Mouse (Mus musculus) myocyte (in vitro differentiated cells): ENCODE data around the gene Syt8. TPM values are rescaled to one million over a fixed set of nuclear protein-coding genes. Genes with fewer than 3 reads are reported as not detected.

Experiments used
- H3K27me3 ChIP-seq: one replicate; pipeline ENCODE4 v1.6.1; 2011; ENCODE audit not compliant: control insufficient read depth, insufficient read depth, insufficient read length
- H3K36me3 ChIP-seq: one replicate; pipeline ENCODE4 v1.6.1; 2011; ENCODE audit not compliant: control insufficient read depth, insufficient read depth
- H3K4me2 ChIP-seq: one replicate; pipeline ENCODE4 v1.6.1; 2011; ENCODE audit warnings: low read depth, control low read depth
- H3K4me3 ChIP-seq: one replicate; pipeline ENCODE4 v1.5.1; 2011; ENCODE audit warnings: mild to moderate bottlenecking, control low read depth, moderate library complexity
- H3K79me2 ChIP-seq: one replicate; pipeline ENCODE4 v1.6.1; 2011; ENCODE audit not compliant: control insufficient read depth, insufficient read depth
- H3ac ChIP-seq: one replicate; pipeline ENCODE4 v1.6.1; 2011; ENCODE audit not compliant: control insufficient read depth, insufficient read length
- CEBPB ChIP-seq: IDR thresholded peaks from 2 replicates; pipeline ENCODE4 v1.6.1; 2011; ENCODE audit warnings: mild to moderate bottlenecking, moderate library complexity; ENCODE audit not compliant: poor library complexity, insufficient read depth, severe bottlenecking
- E2F4 ChIP-seq: IDR thresholded peaks from one replicate; pipeline ENCODE4 v1.6.1; 2011; ENCODE audit warnings: mild to moderate bottlenecking, control low read depth, moderate library complexity; ENCODE audit not compliant: insufficient read depth
- MAX ChIP-seq: IDR thresholded peaks from one replicate; pipeline ENCODE4 v1.6.1; 2011; ENCODE audit warnings: low read depth, mild to moderate bottlenecking, control low read depth
- MYOD1 ChIP-seq, 3 experiments: IDR thresholded peaks; one replicate each; pipeline ENCODE4 v1.6.1; 2011; ENCODE audit warnings: control low read depth in 2 of 3, low read depth in 2 of 3, mild to moderate bottlenecking in 2 of 3, moderate library complexity in 1 of 3; ENCODE audit not compliant: insufficient read length in 2 of 3, control insufficient read depth in 1 of 3
- MYOG ChIP-seq, 3 experiments: IDR thresholded peaks; one replicate each; pipeline ENCODE4 v1.6.1; 2011; ENCODE audit warnings: control low read depth in 2 of 3, low read depth in 2 of 3, mild to moderate bottlenecking in 2 of 3; ENCODE audit not compliant: insufficient read length in 2 of 3, control insufficient read depth in 1 of 3, insufficient read depth in 1 of 3
- POLR2A ChIP-seq: IDR thresholded peaks from one replicate; pipeline ENCODE4 v1.6.1; 2011; ENCODE audit warnings: low read depth, mild to moderate bottlenecking, control low read depth, moderate library complexity; ENCODE audit not compliant: insufficient read length
- POLR2AphosphoS2 ChIP-seq: IDR thresholded peaks from one replicate; pipeline ENCODE4 v1.6.1; 2011; ENCODE audit warnings: low read depth, control low read depth; ENCODE audit not compliant: insufficient read length
- REST ChIP-seq: IDR thresholded peaks from one replicate; pipeline ENCODE4 v1.6.1; 2011; ENCODE audit warnings: mild to moderate bottlenecking, control low read depth, moderate library complexity; ENCODE audit not compliant: insufficient read depth, insufficient read length
- SRF ChIP-seq: IDR thresholded peaks from one replicate; pipeline ENCODE4 v1.6.1; 2011; ENCODE audit warnings: low read depth; ENCODE audit not compliant: control insufficient read depth, insufficient read length
- TCF12 ChIP-seq: IDR thresholded peaks from one replicate; pipeline ENCODE4 v1.6.1; 2011; ENCODE audit warnings: mild to moderate bottlenecking, control low read depth; ENCODE audit not compliant: poor library complexity, insufficient read depth, severe bottlenecking
- TCF3 ChIP-seq: IDR thresholded peaks from one replicate; pipeline ENCODE4 v1.6.1; 2011; ENCODE audit warnings: low read depth, control low read depth; ENCODE audit not compliant: insufficient read length
- USF1 ChIP-seq: IDR thresholded peaks from one replicate; pipeline ENCODE4 v1.6.1; 2011; ENCODE audit warnings: low read depth, mild to moderate bottlenecking, control low read depth, moderate library complexity
- polyA plus RNA-seq: library from polyadenylated mRNA; unstranded; fragments of >200 nt; fragmentation: generic; extraction: Trizol; gene quantifications from one replicate; pipeline ENCODE4 v1.2.1, GENCODE M21; 2012; ENCODE audit warnings: missing spikeins

The Syt8 gene
- polyA plus RNA-seq = 14.5 TPM

DNA sequence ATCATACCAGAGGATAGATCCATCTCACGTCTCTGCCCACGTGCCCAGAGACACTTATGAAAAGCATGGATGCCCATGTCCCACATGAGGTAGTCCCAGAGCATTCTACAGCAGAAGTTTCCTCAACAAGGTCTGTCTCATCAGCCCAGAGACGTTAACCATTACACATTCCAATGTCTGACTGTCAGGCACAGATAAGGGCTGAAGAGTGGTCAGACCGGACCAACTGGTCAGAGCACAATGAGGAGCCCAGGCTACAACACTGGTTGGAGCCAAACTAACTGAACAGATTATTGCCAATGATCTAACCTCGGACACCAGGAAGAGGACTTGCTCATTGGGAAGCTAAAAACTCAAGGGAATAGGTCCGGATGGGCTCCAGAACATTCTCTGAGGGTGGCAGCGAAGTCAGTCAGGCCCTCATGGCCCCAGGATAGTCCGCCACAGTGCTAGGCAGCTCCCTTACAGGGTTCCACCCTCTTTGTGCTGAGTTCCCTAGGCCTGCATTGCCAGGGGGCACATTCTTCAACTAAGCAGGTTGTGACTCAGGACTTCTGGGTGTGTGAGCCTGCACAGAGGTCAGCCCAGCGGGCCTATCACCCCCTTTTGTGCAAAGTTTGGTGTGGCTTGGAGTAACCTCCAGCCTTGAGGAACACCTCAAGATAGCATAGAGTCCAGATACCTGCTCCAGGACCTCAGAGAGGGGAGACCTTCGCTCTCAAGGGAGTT lies at the start of gene Syt8:
Gene Syt8 (plus strand): TSS at position 714 of the 729 bp plus-strand sequence.
- TF ChIP-seq SRF = no peak
- no peak for TF ChIP-seq CEBPB
- TF ChIP-seq USF1 = no peak
- TF ChIP-seq TCF12 = no peak
- TF ChIP-seq POLR2AphosphoS2 = no peak
- TF ChIP-seq MYOD1 (IDR thresholded peaks at IDR 0.05; ENCODE audit: control insufficient read depth in 1 of 3, insufficient read length in 2 of 3, low read depth in 2 of 3) = no peak
- no peak for TF ChIP-seq E2F4
- no peak for TF ChIP-seq POLR2A
- TF ChIP-seq MAX = no peak
- no peak within 1 kb of the TSS for H3K4me3 ChIP-seq
- no peaks in the 10 kb centered on the region for H3K27me3 ChIP-seq
- H3K79me2 ChIP-seq = no peaks in the 10 kb centered on the region
- H3K36me3 ChIP-seq = no peaks in the 10 kb centered on the region
- peak within 1 kb of the TSS; percentile 60 for H3K4me2 ChIP-seq
- H3ac ChIP-seq = no peak within 1 kb of the TSS

- TF ChIP-seq CEBPB (no peak), E2F4 (no peak), MYOD1 (IDR thresholded peaks at IDR 0.05; ENCODE audit: control insufficient read depth in 1 of 3, insufficient read length in 2 of 3, low read depth in 2 of 3) (peak in 1 of 3 experiments; percentile 33), REST (no peak), MAX (no peak), POLR2A (no peak)
- peak overlapping the region; percentile 94 for H3K4me3 ChIP-seq
- H3ac ChIP-seq = peak overlapping the region; percentile 67
- H3K79me2 ChIP-seq = peaks cover 35% of the 10 kb centered on the region
- H3K4me2 ChIP-seq = peak overlapping the region; percentile 81
- no peaks in the 10 kb centered on the region for H3K27me3 ChIP-seq
- H3K36me3 ChIP-seq = peaks cover 30% of the 10 kb centered on the region
Observed at GRCm38 (mm10) chr7:142385742-142386403, 48.8 kb upstream of the Syt8 start.

GRCm38 (mm10) chr7:142386621-142387201 lies 47.9 kb upstream of the Syt8 start:
- Histone ChIP-seq H3K36me3 (peaks cover 26% of the 10 kb centered on the region), H3K27me3 (no peaks in the 10 kb centered on the region), H3K4me3 (peak overlapping the region; percentile 94), H3ac (peak overlapping the region; percentile 67), H3K79me2 (peaks cover 35% of the 10 kb centered on the region), H3K4me2 (peak overlapping the region; percentile 81)
- TF ChIP-seq MYOD1 (IDR thresholded peaks at IDR 0.05; ENCODE audit: control insufficient read depth in 1 of 3, insufficient read length in 2 of 3, low read depth in 2 of 3) (no peak), USF1 (no peak), E2F4 (no peak), POLR2A (peak; percentile 38), SRF (no peak), CEBPB (no peak), MAX (no peak), TCF3 (no peak), MYOG (IDR thresholded peaks at IDR 0.05; ENCODE audit: control insufficient read depth in 1 of 3, insufficient read depth in 1 of 3, insufficient read length in 2 of 3, low read depth in 2 of 3) (no peak)

GRCm38 (mm10) chr7:142387419-142388148 lies 47.1 kb upstream of the Syt8 start, which contains the start of gene Ctsd:
Ctsd (minus strand) TSS chr7:142388038.
- Histone ChIP-seq H3K36me3 (peaks cover 21% of the 10 kb centered on the region), H3K27me3 (no peaks in the 10 kb centered on the region), H3K79me2 (peaks cover 35% of the 10 kb centered on the region), H3K4me2 (peak within 1 kb of the TSS; percentile 81), H3K4me3 (peak within 1 kb of the TSS; percentile 94), H3ac (peak within 1 kb of the TSS; percentile 67)
- TF ChIP-seq E2F4 (no peak), MYOG (IDR thresholded peaks at IDR 0.05; ENCODE audit: control insufficient read depth in 1 of 3, insufficient read depth in 1 of 3, insufficient read length in 2 of 3, low read depth in 2 of 3) (peak in 1 of 3 experiments; percentile 1), MYOD1 (IDR thresholded peaks at IDR 0.05; ENCODE audit: control insufficient read depth in 1 of 3, insufficient read length in 2 of 3, low read depth in 2 of 3) (peak in 1 of 3 experiments; percentile 45), USF1 (peak; percentile 94), POLR2A (peak; percentile 81), CEBPB (no peak), SRF (no peak), POLR2AphosphoS2 (peak; percentile 72), TCF12 (no peak), MAX (no peak)
